Mouse (Mus musculus) T-helper 17 cell (primary cell): ENCODE measurements at regions not wholly inside any gene's neighbourhood (a gene's known extent, or its start where the extent isn't known, plus 50 kb on each side); places are given as distances from the start of the nearest gene placed in this dataset.

Source experiments
- in situ Hi-C, 2 experiments: fragments of 300-600 bp; cut with MboI, MseI; formaldehyde crosslinking; loops; 1 replicate in 1 of 2; 2 replicates in 1 of 2; pipeline ENCODE4 v1.15.1; 2025; ENCODE audit warnings: high pct_unique_total_duplicates in 2 of 2

- in situ Hi-C loops, result loop anchor here in 1 of 2 experiments (5.0 kb wide), 1 partner anchor 92 kb away; no protein-coding TSS in a partner anchor
Observed at GRCm38 (mm10) chr2:74930702-74931101, 105.1 kb downstream of the Mtx2 start.

DNA sequence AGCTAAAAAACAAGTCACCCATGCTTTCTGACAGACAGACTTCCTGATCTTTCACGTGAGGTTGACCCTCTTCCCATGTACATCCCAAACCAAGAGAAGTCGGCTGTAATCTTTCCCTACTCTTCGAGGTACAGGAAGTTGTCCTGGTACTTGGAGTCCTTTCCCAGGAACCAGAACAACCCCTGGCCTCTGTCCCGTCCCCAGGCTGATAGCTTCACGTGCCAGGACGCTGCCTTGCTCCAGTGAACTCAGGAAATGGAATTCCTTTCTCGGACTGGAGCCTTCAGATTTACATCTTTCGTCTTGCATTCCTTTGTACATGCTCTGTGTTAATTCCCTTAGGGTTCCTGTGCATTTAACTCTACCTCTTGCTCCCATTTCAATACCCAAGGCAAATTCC is 107.6 kb downstream of the Mtx2 start:
- in situ Hi-C loops, result loop anchor here in 1 of 2 experiments (5.0 kb wide), 1 partner anchor 89 kb away; no protein-coding TSS in a partner anchor

GRCm38 (mm10) chr2:74933771-74934170 is 108.2 kb downstream of the Mtx2 start:
- in situ Hi-C loops, result loop anchor here in 1 of 2 experiments (5.0 kb wide), 1 partner anchor 89 kb away; no protein-coding TSS in a partner anchor

DNA sequence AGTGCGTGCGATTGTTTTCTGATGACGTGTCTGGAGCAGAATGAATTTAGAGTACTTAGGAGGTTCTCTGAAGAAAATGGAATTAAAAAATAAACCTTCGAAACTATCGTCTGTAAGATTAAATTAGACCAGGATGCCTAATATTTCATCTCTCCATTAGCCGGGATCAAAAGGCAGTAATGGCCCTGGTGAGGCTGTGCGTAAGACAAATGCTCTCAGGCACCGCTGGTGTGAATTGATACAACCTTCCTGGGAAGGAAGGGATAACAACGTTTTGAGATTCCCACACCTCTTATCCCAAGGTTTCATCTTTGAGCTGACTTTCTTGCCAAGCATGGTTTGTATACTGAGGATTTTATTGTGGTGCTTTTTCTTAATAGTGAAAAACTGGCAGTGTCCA is 113.1 kb downstream of the Mtx2 start:
- in situ Hi-C loops, result no loop called here

GRCm38 (mm10) chr2:74941966-74942365 is 116.4 kb downstream of the Mtx2 start:
- in situ Hi-C loops, result no loop called here

GRCm38 (mm10) chr2:74942611-74943198 is 117.1 kb downstream of the Mtx2 start:
- in situ Hi-C loops, result no loop called here

DNA sequence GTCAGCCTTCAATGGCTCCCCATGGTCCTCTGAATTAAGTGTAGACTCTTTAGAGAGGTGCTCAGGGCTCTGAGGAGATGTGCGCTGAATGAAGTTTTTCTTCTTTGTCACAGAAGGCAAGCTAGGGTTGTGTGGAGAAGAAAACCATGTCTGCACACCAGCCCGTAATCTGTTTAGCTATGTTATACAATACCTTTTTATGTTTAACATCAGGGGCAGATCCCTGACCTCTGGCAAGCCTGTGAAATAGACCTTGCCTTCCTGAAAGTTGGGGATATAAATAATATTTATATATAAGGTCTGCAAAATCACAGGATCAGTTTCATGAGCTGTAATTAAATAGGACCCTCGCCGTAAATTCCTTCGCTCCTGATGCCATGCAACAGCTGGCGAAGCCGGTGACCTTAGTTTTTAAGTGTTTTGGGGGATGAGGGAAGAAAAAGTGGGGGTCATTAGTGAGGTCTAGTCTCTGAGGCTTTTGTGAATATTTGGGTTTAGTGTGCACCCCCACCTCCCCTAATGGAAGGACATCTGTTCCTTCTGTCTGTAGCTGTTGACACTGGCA is 119.7 kb downstream of the Mtx2 start:
- in situ Hi-C loops, result no loop called here

DNA sequence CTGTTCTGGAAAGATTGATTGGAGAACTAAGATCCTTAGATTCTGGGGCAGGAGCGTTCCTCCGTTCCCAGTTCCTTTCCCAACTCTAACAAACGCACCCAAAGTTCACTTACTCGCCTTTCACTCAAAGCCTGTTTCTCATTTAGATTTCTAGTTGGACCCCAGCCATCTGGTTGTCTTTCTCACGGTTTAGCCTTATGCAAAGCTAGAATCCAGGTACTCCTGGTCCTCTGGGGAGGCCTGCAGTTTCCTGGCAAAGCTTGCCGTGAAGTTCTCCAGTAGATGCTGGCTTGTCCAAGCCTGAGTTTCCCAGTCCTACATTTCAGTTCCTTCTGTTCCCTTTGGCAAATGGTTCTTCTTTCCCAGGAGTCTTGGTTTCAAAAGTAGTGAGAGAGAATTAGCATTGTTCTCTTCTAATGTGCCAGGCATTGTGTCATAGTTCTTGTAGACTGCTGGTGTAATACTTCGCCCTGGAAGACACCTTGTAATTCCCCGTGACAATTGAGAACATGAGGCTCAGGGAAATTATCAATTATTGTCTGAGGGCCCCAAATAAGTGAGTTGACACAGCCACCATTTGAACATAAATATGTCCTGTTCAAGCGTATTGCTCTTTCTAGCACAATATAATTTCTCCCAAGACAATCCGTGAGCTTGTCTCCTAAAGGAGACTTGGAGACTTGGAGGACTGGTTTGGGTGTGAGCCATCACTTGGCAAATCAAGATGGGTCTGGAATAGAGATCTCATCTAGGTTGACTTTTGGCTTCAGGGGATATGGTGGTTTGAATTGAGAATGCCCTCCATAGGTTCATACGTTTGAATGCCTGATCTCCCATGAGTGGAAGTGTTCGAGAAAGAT is 126.0 kb downstream of the Mtx2 start:
- in situ Hi-C loops, result loop anchor here in 1 of 2 experiments (25.0 kb wide), 1 partner anchor 186 kb away; no protein-coding TSS in a partner anchor

- in situ Hi-C loops, result loop anchor here in 1 of 2 experiments (25.0 kb wide), 1 partner anchor 183 kb away; no protein-coding TSS in a partner anchor
Observed at GRCm38 (mm10) chr2:74954101-74954500, 128.5 kb downstream of the Mtx2 start.

GRCm38 (mm10) chr2:74955281-74956128 is 129.9 kb downstream of the Mtx2 start:
- in situ Hi-C loops, result loop anchor here in 1 of 2 experiments (25.0 kb wide), 1 partner anchor 182 kb away; no protein-coding TSS in a partner anchor

GRCm38 (mm10) chr2:74956129-74956450 is 130.5 kb downstream of the Mtx2 start:
- in situ Hi-C loops, result loop anchor here in 1 of 2 experiments (25.0 kb wide), 1 partner anchor 181 kb away; no protein-coding TSS in a partner anchor

- in situ Hi-C loops, result loop anchor here in 1 of 2 experiments (25.0 kb wide), 1 partner anchor 181 kb away; no protein-coding TSS in a partner anchor
Observed at GRCm38 (mm10) chr2:74956556-74956955, 131.0 kb downstream of the Mtx2 start.

DNA sequence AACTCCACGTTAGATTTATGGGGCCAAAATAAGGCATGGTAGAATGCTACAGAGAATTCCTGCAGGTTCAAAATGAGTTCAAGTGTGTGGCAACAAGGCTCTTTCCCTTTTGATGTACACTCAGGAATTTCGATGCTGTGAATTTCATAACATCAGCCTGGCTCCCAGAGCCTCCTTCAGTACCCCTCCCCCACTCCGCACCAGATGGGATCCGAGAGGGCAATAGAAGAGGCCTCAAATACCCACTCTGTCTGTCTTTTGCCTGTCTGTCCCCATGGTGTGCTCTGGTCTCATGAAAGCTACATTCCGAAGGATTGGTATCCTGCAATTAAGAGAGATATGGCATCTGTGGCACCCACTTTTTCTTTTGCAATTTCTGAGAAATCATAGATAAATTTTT is 134.3 kb downstream of the Mtx2 start:
- in situ Hi-C loops, result loop anchor here (5.0 to 25.0 kb wide), 2 partner anchors 177 to 243 kb away; no protein-coding TSS in a partner anchor

- in situ Hi-C loops, result loop anchor here (5.0 to 25.0 kb wide), 2 partner anchors 175 to 245 kb away; no protein-coding TSS in a partner anchor
Observed at GRCm38 (mm10) chr2:74962416-74962815, 136.8 kb downstream of the Mtx2 start.

DNA sequence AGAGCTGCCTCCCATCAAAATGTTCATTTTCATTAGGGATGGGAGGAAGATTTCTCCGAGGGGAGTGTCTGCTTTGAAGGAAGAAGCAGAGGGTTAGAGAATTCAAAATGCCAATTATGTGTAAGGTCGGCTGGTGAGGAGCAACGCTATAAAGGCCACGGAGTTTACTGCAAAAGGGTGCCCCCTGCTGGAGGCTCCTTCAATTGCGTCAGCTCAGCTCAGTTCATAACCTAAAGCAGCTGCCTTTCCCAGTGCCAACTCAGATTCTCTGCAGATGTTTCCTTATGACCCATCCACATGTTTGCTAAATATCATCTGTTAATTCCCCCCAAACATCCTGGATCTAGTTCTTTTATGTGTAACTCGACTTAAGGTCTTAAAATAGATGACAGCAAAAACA is 138.8 kb downstream of the Mtx2 start:
- in situ Hi-C loops, result loop anchor here (5.0 to 25.0 kb wide), 2 partner anchors 173 to 247 kb away; no protein-coding TSS in a partner anchor

- in situ Hi-C loops, result loop anchor here (5.0 to 25.0 kb wide), 3 partner anchors 72 to 248 kb away; no protein-coding TSS in a partner anchor
Observed at GRCm38 (mm10) chr2:74964980-74965379, 139.4 kb downstream of the Mtx2 start.

DNA sequence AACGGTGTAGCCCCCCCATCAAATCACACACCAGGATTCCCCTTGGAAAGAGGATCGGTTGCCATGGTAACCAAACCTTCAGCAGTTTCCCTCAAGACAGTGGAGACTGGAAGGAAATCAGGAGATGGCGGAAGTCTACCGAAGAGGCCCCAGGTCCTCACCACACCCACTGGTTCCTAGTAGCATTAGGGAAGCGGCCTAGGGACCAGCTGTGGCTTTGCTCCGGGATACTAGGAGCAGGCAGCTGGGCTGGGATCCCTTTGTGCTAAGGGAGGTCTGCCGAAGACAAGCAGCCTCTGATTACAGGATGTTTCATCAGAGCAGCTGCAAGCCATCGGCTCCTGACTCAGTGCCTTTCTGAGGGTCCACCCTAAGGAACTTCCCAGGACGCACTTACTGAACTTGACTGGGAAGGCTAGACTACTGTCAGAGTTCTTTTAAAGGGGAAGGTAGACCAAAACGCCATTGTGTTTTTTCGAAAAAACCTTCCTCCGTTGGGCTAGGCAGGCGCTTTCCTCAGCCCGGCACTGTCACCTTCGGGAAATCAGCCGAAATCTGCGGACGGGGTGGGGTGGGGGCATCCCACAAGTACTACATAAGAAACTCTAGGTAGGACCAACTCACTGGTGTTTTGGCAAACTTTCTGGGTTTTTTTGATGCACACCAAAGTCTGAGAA is 139.9 kb downstream of the Mtx2 start:
- in situ Hi-C loops, result loop anchor here in 1 of 2 experiments (5.0 to 25.0 kb wide), 2 partner anchors 72 to 172 kb away; no protein-coding TSS in a partner anchor

DNA sequence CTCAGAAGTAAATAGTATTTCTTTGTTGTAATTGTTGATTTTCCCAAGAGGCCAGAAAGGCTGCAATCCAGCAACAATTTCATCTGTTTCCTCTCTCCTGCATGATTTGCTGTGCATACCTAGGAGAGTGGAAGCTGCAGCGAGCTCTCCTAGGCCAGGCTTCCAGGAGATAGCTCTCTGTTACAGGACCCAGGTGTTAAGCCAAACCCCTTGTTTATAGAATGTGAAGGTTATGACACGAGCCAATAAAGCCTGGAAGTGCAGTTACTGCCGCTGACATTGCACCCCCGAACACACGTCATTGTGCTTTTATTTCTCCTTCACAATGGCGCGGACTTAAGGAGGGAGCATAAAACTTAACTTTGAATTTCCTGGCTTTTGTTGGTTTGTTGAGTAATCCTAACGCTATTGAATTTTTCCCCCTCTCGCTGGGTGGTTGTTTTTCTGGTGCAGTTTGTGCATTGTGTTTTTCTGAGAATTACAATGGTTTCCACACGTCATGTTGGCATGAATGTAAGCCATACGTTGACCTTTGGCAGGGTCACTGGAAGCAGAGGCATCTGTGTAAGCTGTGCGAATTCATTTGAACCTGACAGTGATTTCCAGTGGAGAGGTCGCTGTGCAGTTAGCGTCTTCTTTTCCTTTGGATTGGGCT is 145.1 kb downstream of the Mtx2 start:
- in situ Hi-C loops, result loop anchor here in 1 of 2 experiments (25.0 kb wide), 1 partner anchor 167 kb away; no protein-coding TSS in a partner anchor

DNA sequence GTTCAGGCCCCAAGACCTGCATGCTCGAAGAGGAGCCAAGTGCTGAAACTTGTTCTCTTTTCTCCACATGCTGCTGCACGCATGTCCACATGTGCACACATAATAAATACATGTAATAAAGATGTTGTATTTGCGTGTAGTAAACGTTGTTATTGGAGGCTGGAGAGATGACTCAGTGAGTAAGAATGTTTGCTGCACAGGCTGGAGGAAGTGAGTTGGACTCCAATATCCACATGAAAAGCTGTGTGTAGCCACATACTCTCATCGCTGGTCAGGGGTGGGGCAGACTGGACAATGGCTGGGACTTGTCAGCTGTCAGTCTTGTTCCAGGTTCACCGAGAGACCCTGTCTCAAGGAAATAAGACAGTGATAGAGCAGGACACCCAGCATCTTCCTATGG is 147.8 kb downstream of the Mtx2 start:
- in situ Hi-C loops, result loop anchor here in 1 of 2 experiments (25.0 kb wide), 1 partner anchor 164 kb away; no protein-coding TSS in a partner anchor
